Mouse (Mus musculus) kidney, embryonic 14.5 days (tissue): ENCODE data around the gene Arhgef17. TPM values are rescaled to one million over a fixed set of nuclear protein-coding genes. Genes with fewer than 3 reads are reported as not detected.

Experiments used
- ATAC-seq: fragments of 200-750 bp; cut with Nextera tagmentation; 2 replicates; pipeline ENCODE4 v1.8.0; 2017; ENCODE audit warnings: moderate number of reproducible peaks, mild to moderate bottlenecking, moderate TSS enrichment, moderate library complexity; ENCODE audit not compliant: low FRiP score, low TSS enrichment
- H3K27ac ChIP-seq: fragments of 300-500 bp; sonication (generic); 2 replicates; pipeline ENCODE4 v1.5.1; 2014; ENCODE audit warnings: low read depth, mild to moderate bottlenecking, low read length, moderate library complexity, mixed read lengths
- H3K27me3 ChIP-seq: fragments of 300-500 bp; sonication (generic); 2 replicates; pipeline ENCODE4 v1.6.1; 2014; ENCODE audit warnings: mild to moderate bottlenecking, low read length; ENCODE audit not compliant: control insufficient read depth, insufficient read depth
- H3K36me3 ChIP-seq: fragments of 300-500 bp; sonication (generic); 2 replicates; pipeline ENCODE4 v1.6.1; 2014; ENCODE audit warnings: low read length, mixed read lengths; ENCODE audit not compliant: control insufficient read depth, insufficient read depth
- H3K4me1 ChIP-seq: fragments of 300-500 bp; sonication (generic); 2 replicates; pipeline ENCODE4 v1.6.1; 2014; ENCODE audit warnings: low read length, mixed read lengths; ENCODE audit not compliant: control insufficient read depth, insufficient read depth
- H3K4me2 ChIP-seq: fragments of 300-500 bp; sonication (generic); replicated peaks from 2 replicates; pipeline ENCODE4 v1.6.1; 2014; ENCODE audit warnings: low read depth, mild to moderate bottlenecking, low read length
- H3K4me3 ChIP-seq: fragments of 300-500 bp; sonication (generic); 2 replicates; pipeline ENCODE4 v1.5.1; 2014; ENCODE audit warnings: mild to moderate bottlenecking, low read length
- H3K9ac ChIP-seq: fragments of 300-500 bp; sonication (generic); 2 replicates; pipeline ENCODE4 v1.6.1; 2014; ENCODE audit warnings: low read depth, mild to moderate bottlenecking, low read length, moderate library complexity
- H3K9me3 ChIP-seq: fragments of 300-500 bp; sonication (generic); 2 replicates; pipeline ENCODE4 v1.6.1; 2016; ENCODE audit warnings: low read length; ENCODE audit not compliant: control insufficient read depth
- WGBS: fragments of 180-500 bp; shearing (Covaris S2); extraction: QIAGEN DNeasy Blood & Tissue Kit; methylation state at CpG from one replicate; pipeline ENCODE4 v1.1.7; 2014; 5-methylcytosine and 5-hydroxymethylcytosine counted together
- polyA plus RNA-seq: library from polyadenylated mRNA; unstranded; fragments of >200 nt; fragmentation: Nextera tagmentation; extraction: Ambion mirVana; gene quantifications from 2 replicates; pipeline ENCODE4 v1.2.1, GENCODE M21; 2014

The Arhgef17 gene
- polyA plus RNA-seq, 1 experiment from 2014 or later = 15.5 TPM

GRCm38 (mm10) chr7:100904612-100905011, 27.3 kb downstream of the Arhgef17 start:
- 87% methylated on average over 5 of the region's 5 CpGs for WGBS
- Histone ChIP-seq H3K9ac (no peak overlapping the region), H3K27me3 (no peaks in the 10 kb centered on the region), H3K4me2 (no peak overlapping the region), H3K27ac (no peak overlapping the region), H3K9me3 (no peaks in the 10 kb centered on the region), H3K4me1 (peaks cover 18% of the 10 kb centered on the region), H3K4me3 (no peak overlapping the region), H3K36me3 (peaks cover 15% of the 10 kb centered on the region)
- ATAC-seq = no peak

- Histone ChIP-seq H3K36me3 (peaks cover 12% of the 10 kb centered on the region; the same call in 1 of the 2 replicates), H3K4me2 (no peak overlapping the region), H3K27ac (no peak overlapping the region), H3K4me1 (peaks cover 3% of the 10 kb centered on the region; the same call in 1 of the 2 replicates), H3K4me3 (no peak overlapping the region), H3K27me3 (no peaks in the 10 kb centered on the region), H3K9me3 (no peaks in the 10 kb centered on the region), H3K9ac (no peak overlapping the region)
- 81% methylated on average over 9 of the region's 9 CpGs for WGBS
- no peak for ATAC-seq
Observed at GRCm38 (mm10) chr7:100902451-100903137, 29.3 kb downstream of the Arhgef17 start.

GRCm38 (mm10) chr7:100897828-100898227, 34.1 kb downstream of the Arhgef17 start:
- H3K4me3 ChIP-seq = no peak overlapping the region
- no peaks in the 10 kb centered on the region; the same call in 1 of the 2 replicates for H3K27me3 ChIP-seq
- no peak overlapping the region for H3K27ac ChIP-seq
- no peak for ATAC-seq
- 84% methylated on average over 5 of the region's 5 CpGs for WGBS
- peaks cover 4% of the 10 kb centered on the region; the same call in 1 of the 2 replicates for H3K36me3 ChIP-seq
- H3K4me1 ChIP-seq = peaks cover 18% of the 10 kb centered on the region
- no peaks in the 10 kb centered on the region for H3K9me3 ChIP-seq
- no peak overlapping the region for H3K4me2 ChIP-seq
- H3K9ac ChIP-seq = no peak overlapping the region

- no peaks in the 10 kb centered on the region; the same call in 1 of the 2 replicates for H3K27me3 ChIP-seq
- H3K4me3 ChIP-seq = peak overlapping the region; percentile 54
- no peaks in the 10 kb centered on the region for H3K9me3 ChIP-seq
- peaks cover 18% of the 10 kb centered on the region for H3K4me1 ChIP-seq
- H3K36me3 ChIP-seq = peaks cover 10% of the 10 kb centered on the region
- ATAC-seq = peak; percentile 17; the same call in 1 of the 2 replicates
- peak overlapping the region; percentile 71 for H3K9ac ChIP-seq
- no peak overlapping the region for H3K27ac ChIP-seq
- 2% methylated on average over 12 of the region's 12 CpGs for WGBS
- peak overlapping the region; percentile 97 for H3K4me2 ChIP-seq
Observed at GRCm38 (mm10) chr7:100894833-100895226, 37.1 kb downstream of the Arhgef17 start.

- H3K4me3 ChIP-seq = peak overlapping the region; percentile 54
- H3K27ac ChIP-seq = no peak overlapping the region
- peak overlapping the region; percentile 97 for H3K4me2 ChIP-seq
- no peaks in the 10 kb centered on the region for H3K9me3 ChIP-seq
- ATAC-seq = peak; percentile 53
- 4% methylated on average over 42 of the region's 53 CpGs for WGBS
- peak overlapping the region; percentile 71 for H3K9ac ChIP-seq
- H3K4me1 ChIP-seq = peaks cover 18% of the 10 kb centered on the region
- peaks cover 16% of the 10 kb centered on the region for H3K36me3 ChIP-seq
- H3K27me3 ChIP-seq = no peaks in the 10 kb centered on the region; the same call in 1 of the 2 replicates
Observed at GRCm38 (mm10) chr7:100894057-100894832, 37.7 kb downstream of the Arhgef17 start.

GRCm38 (mm10) chr7:100893249-100894056, 38.5 kb downstream of the Arhgef17 start:
- H3K27ac ChIP-seq = no peak overlapping the region
- peak overlapping the region; percentile 71; the same call in 1 of the 2 replicates for H3K9ac ChIP-seq
- WGBS = 50% methylated on average over 20 of the region's 20 CpGs
- H3K4me1 ChIP-seq = peaks cover 18% of the 10 kb centered on the region
- H3K9me3 ChIP-seq = no peaks in the 10 kb centered on the region
- peak overlapping the region; percentile 97 for H3K4me2 ChIP-seq
- no peaks in the 10 kb centered on the region; the same call in 1 of the 2 replicates for H3K27me3 ChIP-seq
- ATAC-seq = peak; percentile 24; the same call in 1 of the 2 replicates
- 0 out of 2 replicates have a peak overlapping the region, but pooled peaks have one; percentile 54 for H3K4me3 ChIP-seq
- peaks cover 23% of the 10 kb centered on the region for H3K36me3 ChIP-seq

GRCm38 (mm10) chr7:100886535-100886934, 45.4 kb downstream of the Arhgef17 start:
- Histone ChIP-seq H3K27ac (no peak overlapping the region), H3K9ac (no peak overlapping the region), H3K4me2 (no peak overlapping the region), H3K27me3 (no peaks in the 10 kb centered on the region), H3K4me3 (no peak overlapping the region), H3K4me1 (no peaks in the 10 kb centered on the region), H3K36me3 (peaks cover 80% of the 10 kb centered on the region), H3K9me3 (no peaks in the 10 kb centered on the region)
- WGBS = 31% methylated on average over 3 of the region's 3 CpGs
- no peak for ATAC-seq

- no peak overlapping the region for H3K27ac ChIP-seq
- no peak overlapping the region for H3K4me3 ChIP-seq
- H3K4me1 ChIP-seq = no peaks in the 10 kb centered on the region
- no peak for ATAC-seq
- no peaks in the 10 kb centered on the region for H3K27me3 ChIP-seq
- H3K9ac ChIP-seq = no peak overlapping the region
- no peak overlapping the region for H3K4me2 ChIP-seq
- WGBS = 95% methylated on average over 4 of the region's 4 CpGs
- peaks cover 86% of the 10 kb centered on the region for H3K36me3 ChIP-seq
- no peaks in the 10 kb centered on the region for H3K9me3 ChIP-seq
Observed at GRCm38 (mm10) chr7:100884460-100884859, 47.4 kb downstream of the Arhgef17 start.
